ENCODE assay signal across 8 mouse cellular contexts in the genomic region with DNA sequence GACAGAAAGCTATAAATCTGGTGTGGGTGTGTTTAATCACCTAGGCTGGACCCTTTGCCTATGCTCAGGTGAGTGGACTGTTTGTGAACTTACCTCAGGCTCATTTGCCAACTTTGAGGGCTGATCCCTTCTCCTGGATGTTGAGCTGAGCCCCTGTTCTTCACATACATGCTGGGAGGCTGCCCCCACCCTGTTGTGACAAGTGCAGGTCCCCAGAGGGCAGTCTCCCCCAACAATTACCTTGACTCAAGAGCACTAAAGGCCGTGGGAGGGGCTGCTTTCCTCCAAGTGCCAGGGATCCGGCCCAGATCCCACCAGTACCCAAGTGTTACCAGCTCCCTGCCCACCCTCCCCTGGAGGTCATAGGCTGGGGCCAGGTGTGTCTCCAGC. TPM values are rescaled to one million over a fixed set of nuclear protein-coding genes. Genes with fewer than 3 reads are reported as not detected.
A peak's percentile ranks its signal among the peaks of the same experiment; 100 is the strongest.
DNase-seq lines count a peak whose midpoint lies in the region; ATAC-seq and TF ChIP-seq lines count a peak whose summit lies in the region.
"Had no signal": no experiment of that assay in that cellular context is flagged by ENCODE, and none has a peak within 500 bp of the region (broad histone marks: within the 10 kb centered on the region; RNA-seq: fewer than 3 reads in every experiment).

No protein-coding gene starts in this region.

- no peak for TF ChIP-seq EP300 in liver, embryonic 14.5 days (IDR thresholded peaks at IDR 0.05; ENCODE audit: low read depth)

- H3K27me3 ChIP-seq in liver, embryonic 14.5 days (ENCODE audit: control insufficient read depth, insufficient read depth, low read length) = peaks cover 18% of the 10 kb centered on the region
- no peaks in the 10 kb centered on the region for H3K27me3 ChIP-seq in hindbrain, embryonic 14.5 days (ENCODE audit: control insufficient read depth, insufficient read depth, low read length)
- H3K27me3 ChIP-seq in splenic B cell, adult 2 months (ENCODE audit: control insufficient read depth, insufficient read depth, low read length, poor library complexity, severe bottlenecking) = no peaks in the 10 kb centered on the region; the same call in 1 of the 2 replicates
- H3K27me3 ChIP-seq in kidney, embryonic 16.5 days (ENCODE audit: insufficient read depth, low read length) = peaks cover 20% of the 10 kb centered on the region

- ATAC-seq in liver, embryonic 14.5 days (ENCODE audit: insufficient read depth) = no peak
- no peak for ATAC-seq in hindbrain, embryonic 14.5 days (ENCODE audit: low FRiP score)
- ATAC-seq in kidney, embryonic 16.5 days (ENCODE audit: low FRiP score, low TSS enrichment) = no peak

- H3K27ac ChIP-seq in liver, embryonic 14.5 days = no peak overlapping the region
- H3K27ac ChIP-seq in hindbrain, embryonic 14.5 days = 0 out of 2 replicates have a peak overlapping the region, but pooled peaks have one; percentile 59
- H3K27ac ChIP-seq in kidney, embryonic 16.5 days (ENCODE audit: low read length) = no peak overlapping the region

- no peak overlapping the region for H3K4me3 ChIP-seq in liver, embryonic 14.5 days (ENCODE audit: insufficient read depth in 1 of 2, low read depth in 2 of 2, low read length in 2 of 2)
- no peak overlapping the region for H3K4me3 ChIP-seq in hindbrain, embryonic 14.5 days (replicated peaks; ENCODE audit: low read length)
- no peak overlapping the region for H3K4me3 ChIP-seq in kidney, embryonic 16.5 days (ENCODE audit: low read length)

- 6% methylated on average over 2 of the region's 2 CpGs for WGBS in liver, embryonic 14.5 days (ENCODE audit: insufficient replicate concordance)
- 41% methylated on average over 2 of the region's 2 CpGs for WGBS in hindbrain, embryonic 14.5 days
- 15% methylated on average over 2 of the region's 2 CpGs for WGBS in kidney, embryonic 16.5 days

- no peak overlapping the region for H3K9ac ChIP-seq in liver, embryonic 14.5 days (replicated peaks)
- H3K9ac ChIP-seq in hindbrain, embryonic 14.5 days = 0 out of 2 replicates have a peak overlapping the region, but pooled peaks have one; percentile 6
- no peak overlapping the region for H3K9ac ChIP-seq in kidney, embryonic 16.5 days (replicated peaks; ENCODE audit: low read length)

- no peaks in the 10 kb centered on the region for H3K9me3 ChIP-seq in liver, embryonic 14.5 days (ENCODE audit: control insufficient read depth, low read length)
- H3K9me3 ChIP-seq in hindbrain, embryonic 14.5 days (ENCODE audit: control insufficient read depth, low read length) = no peaks in the 10 kb centered on the region
- H3K9me3 ChIP-seq in kidney, embryonic 16.5 days (ENCODE audit: low read length) = no peaks in the 10 kb centered on the region; the same call in 1 of the 2 replicates

- no peak overlapping the region for H3K4me2 ChIP-seq in liver, embryonic 14.5 days (ENCODE audit: low read depth)
- no peak overlapping the region for H3K4me2 ChIP-seq in hindbrain, embryonic 14.5 days (replicated peaks)
- no peak overlapping the region for H3K4me2 ChIP-seq in kidney, embryonic 16.5 days (replicated peaks; ENCODE audit: low read depth, low read length)

- no peak for DNase-seq in liver, embryonic 14.5 days (ENCODE audit: low read depth in 3 of 3, low spot score in 3 of 3)
- DNase-seq in liver = no peak
- DNase-seq in ES-CJ7 (ENCODE audit: low read depth, low spot score) = peak; percentile 59
- DNase-seq in hindbrain, embryonic 14.5 days (ENCODE audit: low spot score) = no peak
- peak; percentile 59 for DNase-seq in splenic B cell, adult 2 months (ENCODE audit: low read depth, low spot score)
- DNase-seq in cerebellum, postnatal 4 days (ENCODE audit: low spot score in 2 of 2) = no peak
- DNase-seq: cerebellum, adult 11-12 months had no signal

- no peaks in the 10 kb centered on the region for H3K4me1 ChIP-seq in liver, embryonic 14.5 days (replicated peaks; ENCODE audit: control insufficient read depth in 2 of 2, insufficient read depth in 2 of 2, low read length in 1 of 2)
- H3K4me1 ChIP-seq in hindbrain, embryonic 14.5 days (replicated peaks; ENCODE audit: control insufficient read depth, insufficient read depth, low read length) = peaks cover 17% of the 10 kb centered on the region
- H3K4me1 ChIP-seq in kidney, embryonic 16.5 days (ENCODE audit: insufficient read depth, low read length) = peaks cover 5% of the 10 kb centered on the region; the same call in 1 of the 2 replicates

- peaks cover 18% of the 10 kb centered on the region for H3K36me3 ChIP-seq in liver, embryonic 14.5 days (replicated peaks; ENCODE audit: control insufficient read depth, insufficient read depth, low read depth)
- peaks cover 41% of the 10 kb centered on the region for H3K36me3 ChIP-seq in hindbrain, embryonic 14.5 days (replicated peaks; ENCODE audit: control insufficient read depth, insufficient read depth)
- H3K36me3 ChIP-seq in splenic B cell, adult 2 months (ENCODE audit: control insufficient read depth, insufficient read depth, low read length, poor library complexity, severe bottlenecking) = peaks cover 16% of the 10 kb centered on the region
- peaks cover 36% of the 10 kb centered on the region for H3K36me3 ChIP-seq in kidney, embryonic 16.5 days (ENCODE audit: insufficient read depth, low read length)

- peak; percentile 39 for TF ChIP-seq CTCF in liver, embryonic 14.5 days (IDR thresholded peaks at IDR 0.05; ENCODE audit: low read depth)

RNA-seq across cellular contexts. Expression of a gene that starts 2.5 kb away (rescaled TPM):
- polyA plus RNA-seq in liver, embryonic 14.5 days (2012; rRNA removed) = 0.02 and 0.32 TPM in 2 replicates
- not detected in 2 replicates for polyA plus RNA-seq in liver, embryonic 14.5 days (2014; fragmentation: Nextera tagmentation; extraction: Ambion mirVana)
- polyA plus RNA-seq in hindbrain, embryonic 14.5 days (2014; fragmentation: Nextera tagmentation; extraction: Ambion mirVana) = 46.6 and 55.9 TPM in 2 replicates
- polyA plus RNA-seq in kidney, embryonic 16.5 days (2015; fragmentation: Nextera tagmentation; extraction: Ambion mirVana) = 0.29 and 0.67 TPM in 2 replicates

RNA-seq across cellular contexts. Expression of a gene that starts 11.1 kb away (rescaled TPM):
- polyA plus RNA-seq in liver, embryonic 14.5 days (2012; rRNA removed) = 55.7 and 71.3 TPM in 2 replicates
- 23.7 and 29.4 TPM in 2 replicates for polyA plus RNA-seq in liver, embryonic 14.5 days (2014; fragmentation: Nextera tagmentation; extraction: Ambion mirVana)
- 53.8 and 59.0 TPM in 2 replicates for polyA plus RNA-seq in hindbrain, embryonic 14.5 days (2014; fragmentation: Nextera tagmentation; extraction: Ambion mirVana)
- polyA plus RNA-seq in kidney, embryonic 16.5 days (2015; fragmentation: Nextera tagmentation; extraction: Ambion mirVana) = 107 and 112 TPM in 2 replicates

RNA-seq across cellular contexts. Expression of a gene that starts 14.9 kb away (rescaled TPM):
- 1.5 and 1.8 TPM in 2 replicates for polyA plus RNA-seq in liver, embryonic 14.5 days (2012; rRNA removed)
- 1.4 and 1.5 TPM in 2 replicates for polyA plus RNA-seq in liver, embryonic 14.5 days (2014; fragmentation: Nextera tagmentation; extraction: Ambion mirVana)
- 0.70 and 0.81 TPM in 2 replicates for polyA plus RNA-seq in hindbrain, embryonic 14.5 days (2014; fragmentation: Nextera tagmentation; extraction: Ambion mirVana)
- polyA plus RNA-seq in kidney, embryonic 16.5 days (2015; fragmentation: Nextera tagmentation; extraction: Ambion mirVana) = 1.5 and 1.7 TPM in 2 replicates

RNA-seq across cellular contexts. Expression of a gene that starts 29.6 kb away (rescaled TPM):
- polyA plus RNA-seq in liver, embryonic 14.5 days (2012; rRNA removed) = 1.2 and 1.3 TPM in 2 replicates
- polyA plus RNA-seq in liver, embryonic 14.5 days (2014; fragmentation: Nextera tagmentation; extraction: Ambion mirVana) = 4.6 and 7.3 TPM in 2 replicates
- polyA plus RNA-seq in hindbrain, embryonic 14.5 days (2014; fragmentation: Nextera tagmentation; extraction: Ambion mirVana) = 17.3 and 25.8 TPM in 2 replicates
- 87.8 and 92.0 TPM in 2 replicates for polyA plus RNA-seq in kidney, embryonic 16.5 days (2015; fragmentation: Nextera tagmentation; extraction: Ambion mirVana)

RNA-seq across cellular contexts. Expression of a gene that starts 39.0 kb away (rescaled TPM):
- 4.2 and 4.6 TPM in 2 replicates for polyA plus RNA-seq in liver, embryonic 14.5 days (2012; rRNA removed)
- 3.2 and 4.7 TPM in 2 replicates for polyA plus RNA-seq in liver, embryonic 14.5 days (2014; fragmentation: Nextera tagmentation; extraction: Ambion mirVana)
- 1.1 and 1.2 TPM in 2 replicates for polyA plus RNA-seq in hindbrain, embryonic 14.5 days (2014; fragmentation: Nextera tagmentation; extraction: Ambion mirVana)
- polyA plus RNA-seq in kidney, embryonic 16.5 days (2015; fragmentation: Nextera tagmentation; extraction: Ambion mirVana) = 0.70 and 0.98 TPM in 2 replicates

Comparison
In these comparisons a context has a peak if more than half of its experiments do, and no peak if none do; other contexts are left out.
1. DNase-seq: peak in ES-CJ7 (single experiment) and splenic B cell, adult 2 months (single experiment); none in liver, embryonic 14.5 days (0 of 3), liver (single experiment), hindbrain, embryonic 14.5 days (single experiment) and cerebellum, postnatal 4 days (0 of 2).
2. RNA of a gene that starts 2.5 kb away (polyA plus RNA-seq): 46.6 to 55.9 TPM in hindbrain, embryonic 14.5 days; 0.29 to 0.67 TPM in kidney, embryonic 16.5 days and 0.02 to 0.32 TPM in liver, embryonic 14.5 days; every median in the first group is over 10 times any median in the second.